Mouse (Mus musculus) skeletal muscle tissue, adult 2 months (tissue): ENCODE results near the gene Cabin1.

ENCODE experiments used
- DNase-seq: peaks from one replicate; pipeline ENCODE4 v3.0.0-alpha.2; 2012; ENCODE audit warnings: low read depth, low spot score

Cabin1 gene

DNA sequence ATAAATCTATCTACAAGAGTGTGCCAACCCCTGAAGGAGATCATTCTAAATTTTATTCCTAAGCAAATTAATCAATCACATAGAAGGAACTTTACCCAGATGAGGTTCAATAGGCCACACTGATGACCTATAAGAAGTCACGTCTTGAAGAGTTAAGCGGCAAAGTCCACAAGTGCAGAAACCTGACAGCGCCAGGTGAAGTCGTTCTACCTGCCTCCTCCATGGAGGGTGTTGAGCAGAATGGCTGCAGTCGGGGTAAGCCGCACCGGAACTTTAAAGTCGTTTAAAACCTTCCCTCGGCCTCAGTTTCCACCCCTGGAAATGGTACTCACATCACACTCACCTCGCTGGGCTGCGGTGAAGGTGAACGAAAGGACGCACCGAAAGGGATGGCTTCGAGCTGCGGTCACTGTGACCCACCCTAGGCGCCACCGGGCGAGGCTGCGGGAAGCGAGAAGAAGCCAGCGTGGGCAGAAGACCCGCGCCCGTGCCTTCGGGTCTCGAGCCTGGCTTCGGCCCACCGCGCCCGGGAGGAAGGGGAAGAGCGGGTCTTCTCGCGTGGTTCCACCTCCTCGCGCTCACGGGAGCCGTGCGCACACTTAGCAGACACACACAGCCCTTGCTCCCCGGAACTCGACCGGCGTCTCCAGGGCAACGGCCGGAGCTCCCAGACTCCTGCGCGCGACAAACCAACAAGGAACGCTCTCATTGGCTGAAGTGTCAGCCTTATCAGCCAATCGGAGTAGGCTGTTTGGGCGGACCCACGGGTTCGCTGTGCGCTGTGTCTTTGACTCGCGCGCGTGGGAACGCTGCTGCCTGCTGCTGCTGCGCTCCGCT, at the start of gene Cabin1:
Gene Cabin1 (minus strand): TSS at position 660 of the 837 bp plus-strand sequence.
- DNase-seq = peak; percentile 98

- DNase-seq = no peak
These were observed 40.1 kb upstream of the Cabin1 start for GRCm38 (mm10) chr10:75804217-75804616.

GRCm38 (mm10) chr10:75798176-75798696, 34.1 kb upstream of the Cabin1 start, which contains the start of gene Gstt1:
Gene Gstt1 (minus strand): TSS chr10:75798584.
- peak; percentile 63 for DNase-seq

- DNase-seq = peak; percentile 67
These were observed 33.6 kb upstream of the Cabin1 start for GRCm38 (mm10) chr10:75797619-75798175.

- no peak for DNase-seq
These were observed 32.8 kb upstream of the Cabin1 start for GRCm38 (mm10) chr10:75796731-75797516.

- no peak for DNase-seq
These were observed 30.7 kb upstream of the Cabin1 start for GRCm38 (mm10) chr10:75794880-75795279.

GRCm38 (mm10) chr10:75790773-75791172, 26.6 kb upstream of the Cabin1 start:
- no peak for DNase-seq

- no peak for DNase-seq
These were observed 25.7 kb upstream of the Cabin1 start for GRCm38 (mm10) chr10:75789841-75790240.

DNA sequence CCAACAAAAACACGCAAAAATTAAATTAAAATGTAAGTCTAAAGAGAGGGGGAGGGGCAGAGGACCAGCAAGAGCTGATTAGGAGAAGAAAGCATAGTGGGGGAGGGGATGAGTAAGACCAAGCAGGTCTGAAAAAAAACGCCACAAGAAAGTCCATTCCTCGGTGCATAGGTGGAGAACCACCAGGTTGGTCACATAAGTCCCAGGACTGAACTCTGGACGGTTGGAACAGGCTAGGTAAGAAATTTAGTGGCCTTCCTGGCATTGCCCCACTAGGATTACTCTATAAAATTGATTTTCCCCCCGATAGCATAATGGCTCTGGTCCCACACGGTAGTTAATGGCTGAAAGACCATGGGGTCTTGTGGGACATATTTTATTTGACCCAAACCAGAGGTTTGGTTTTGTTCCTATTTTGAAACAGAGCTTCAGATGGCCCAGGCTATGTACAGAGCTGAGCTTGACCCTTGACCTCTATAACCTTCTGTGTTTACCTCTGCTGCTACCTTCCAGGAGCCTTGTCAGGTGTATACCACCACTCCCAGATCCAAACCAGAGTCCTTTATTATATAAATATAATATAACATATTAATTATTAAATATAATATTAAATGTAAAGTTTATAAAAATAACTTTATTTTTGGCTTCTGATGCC, 25.1 kb upstream of the Cabin1 start:
- no peak for DNase-seq

- no peak for DNase-seq
These were observed 24.1 kb upstream of the Cabin1 start for GRCm38 (mm10) chr10:75788277-75788676.

GRCm38 (mm10) chr10:75785442-75785841, 21.3 kb upstream of the Cabin1 start:
- DNase-seq = no peak

GRCm38 (mm10) chr10:75780769-75781578, 16.8 kb upstream of the Cabin1 start, which contains the start of the genes Gm20441 and Gstt3:
Gene Gm20441 (minus strand): TSS chr10:75780954.
Gene Gstt3 (minus strand): TSS chr10:75781414.
- DNase-seq = peak; percentile 78

- no peak for DNase-seq
These were observed 15.3 kb upstream of the Cabin1 start for GRCm38 (mm10) chr10:75779206-75780174.

- no peak for DNase-seq
These were observed 13.7 kb upstream of the Cabin1 start for GRCm38 (mm10) chr10:75777885-75778284.

DNA sequence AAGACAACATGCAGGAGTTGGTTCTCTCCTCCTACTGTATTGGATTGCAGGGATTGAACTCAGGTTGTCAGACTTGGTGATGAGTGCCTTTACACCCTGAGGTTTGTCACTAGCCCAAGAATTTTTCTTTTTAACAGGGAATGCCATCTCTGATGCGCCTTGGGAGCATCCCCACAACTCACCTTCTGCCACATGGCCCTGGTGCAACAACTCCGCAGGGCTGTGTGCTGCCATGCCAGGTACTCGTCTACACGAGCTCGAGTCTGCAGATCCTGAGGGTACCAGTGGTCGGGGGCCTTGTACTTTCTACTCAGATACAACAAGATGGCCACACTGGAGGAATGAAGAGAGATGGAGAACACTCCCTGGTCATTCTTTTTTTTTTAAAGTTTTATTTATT, 12.4 kb upstream of the Cabin1 start:
- DNase-seq = no peak

DNA sequence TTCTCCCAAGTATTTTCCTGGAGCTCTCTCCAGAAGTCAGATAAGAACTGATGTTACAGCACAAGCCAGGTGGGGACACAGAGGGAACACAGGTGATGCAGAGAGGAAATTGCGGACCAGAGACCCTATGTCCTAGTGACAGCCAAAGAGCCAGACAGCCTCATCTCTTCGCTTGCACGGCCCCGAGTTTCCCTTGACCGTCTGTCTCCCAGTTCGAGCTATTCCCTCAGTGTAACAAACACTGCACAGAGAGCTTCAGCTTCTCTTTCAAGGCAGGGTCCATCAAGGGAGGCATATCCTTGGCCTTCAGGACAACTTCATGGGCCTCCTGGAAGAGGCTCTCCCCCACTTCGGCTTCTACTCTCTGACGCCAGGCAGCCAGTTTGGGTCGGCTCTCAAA, 10.4 kb upstream of the Cabin1 start:
- no peak for DNase-seq

- no peak for DNase-seq
These were observed 10.0 kb upstream of the Cabin1 start for GRCm38 (mm10) chr10:75774102-75774501.

DNA sequence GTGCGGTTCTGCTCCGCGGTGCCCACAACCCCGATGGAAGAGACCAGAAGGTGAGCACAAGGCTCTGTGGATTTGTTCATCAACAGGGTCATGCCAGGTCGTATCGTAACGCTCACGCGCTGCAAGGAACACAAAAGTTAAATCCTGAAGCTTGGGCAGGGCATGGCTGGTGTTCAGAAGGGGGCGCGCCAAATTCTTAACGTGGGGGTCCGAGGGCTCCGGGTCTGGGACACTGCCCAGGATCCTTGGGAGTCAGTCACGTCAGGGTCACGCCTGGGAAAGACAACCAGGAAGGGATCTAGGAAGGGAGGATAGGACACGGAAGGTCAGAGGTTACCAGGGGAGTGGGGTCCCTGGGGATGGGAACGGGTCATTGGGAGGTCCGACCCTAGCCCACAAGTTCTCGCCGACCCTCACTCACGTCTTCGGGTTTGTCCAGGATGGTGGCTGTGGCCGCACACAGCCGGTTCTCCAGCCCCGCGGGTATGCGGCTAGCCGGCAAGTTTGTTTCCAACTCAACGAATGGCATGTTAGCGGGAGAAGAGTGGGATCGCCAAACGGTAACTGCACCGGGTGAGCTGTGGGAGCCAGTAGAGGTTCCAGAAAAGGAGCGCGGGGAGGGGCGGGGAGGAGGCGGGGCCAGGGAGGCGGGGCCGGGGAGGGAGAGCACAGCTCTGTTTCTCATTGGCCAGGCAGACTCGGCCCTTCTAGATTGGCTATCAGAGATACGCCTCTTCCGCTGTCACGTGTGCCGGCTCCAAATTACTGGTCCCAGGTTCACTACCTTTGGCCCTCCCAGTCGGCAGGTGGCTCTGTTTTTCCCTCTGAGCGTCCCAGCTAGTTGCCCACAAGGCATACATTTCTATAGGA, 8.9 kb upstream of the Cabin1 start, which contains the start of gene Ddt:
Gene Ddt (minus strand): TSS at position 620 of the 870 bp plus-strand sequence.
- peak; percentile 88 for DNase-seq
